Mouse (Mus musculus) thymus, postnatal 36 days (tissue): Measurements from ENCODE around the gene Gm8765.
"Not testable (repeated sequence)": the region's sequence is repeated elsewhere in the genome, so short reads cannot be mapped to it uniquely, and the experiment has no call there.

Experiments
- DNase-seq, 2 experiments: peaks; one replicate each; pipeline ENCODE4 v3.0.0; 2022; ENCODE audit warnings: mixed read lengths in 2 of 2

Gm8765 gene

GRCm38 (mm10) chr13:50698012-50698411, at the start of gene Gm8765:
Gene Gm8765, plus strand, starts transcription at chr13:50698312.
- not testable (repeated sequence) for DNase-seq

- DNase-seq: not testable (repeated sequence)
Measured at GRCm38 (mm10) chr13:50648771-50649170, 49.3 kb upstream of the Gm8765 start.

GRCm38 (mm10) chr13:50750282-50750681, 52.2 kb downstream of the Gm8765 start:
- not testable (repeated sequence) for DNase-seq

- DNase-seq: no peak
Measured at GRCm38 (mm10) chr13:50751732-50752131, 53.6 kb downstream of the Gm8765 start.

- DNase-seq: not testable (repeated sequence)
Measured at GRCm38 (mm10) chr13:50752961-50753360, 54.8 kb downstream of the Gm8765 start.
